Mouse (Mus musculus) intestine, embryonic 15.5 days (tissue): ENCODE measurements at regions not wholly inside any gene's neighbourhood (a gene's known extent, or its start where the extent isn't known, plus 50 kb on each side); places are given as distances from the start of the nearest gene placed in this dataset.
A peak's percentile ranks its signal among the peaks of the same experiment; 100 is the strongest.

Source experiments
- ATAC-seq: fragments of 200-750 bp; cut with Nextera tagmentation; 2 replicates; pipeline ENCODE4 v1.8.0; 2017; ENCODE audit warnings: moderate TSS enrichment, moderate library complexity
- H3K27ac ChIP-seq: fragments of 300-500 bp; sonication (generic); 2 replicates; pipeline ENCODE4 v1.5.1; 2015; ENCODE audit warnings: mild to moderate bottlenecking, inconsistent platforms
- H3K27me3 ChIP-seq: fragments of 300-500 bp; sonication (generic); replicated peaks from 2 replicates; pipeline ENCODE4 v1.6.1; 2015; ENCODE audit warnings: inconsistent platforms
- H3K36me3 ChIP-seq: fragments of 300-500 bp; sonication (generic); 2 replicates; pipeline ENCODE4 v1.6.1; 2015; ENCODE audit warnings: inconsistent platforms
- H3K4me1 ChIP-seq: fragments of 300-500 bp; sonication (generic); replicated peaks from 2 replicates; pipeline ENCODE4 v1.6.1; 2015; ENCODE audit warnings: inconsistent platforms
- H3K4me2 ChIP-seq: fragments of 300-500 bp; sonication (generic); replicated peaks from 2 replicates; pipeline ENCODE4 v1.6.1; 2015; ENCODE audit warnings: mild to moderate bottlenecking, inconsistent platforms
- H3K4me3 ChIP-seq: fragments of 300-500 bp; sonication (generic); replicated peaks from 2 replicates; pipeline ENCODE4 v1.5.1; 2015; ENCODE audit warnings: inconsistent platforms
- H3K9ac ChIP-seq: fragments of 300-500 bp; sonication (generic); 2 replicates; pipeline ENCODE4 v1.6.1; 2015; ENCODE audit warnings: inconsistent platforms
- H3K9me3 ChIP-seq: fragments of 300-500 bp; sonication (generic); 2 replicates; pipeline ENCODE4 v1.6.1; 2016; ENCODE audit warnings: inconsistent platforms
- WGBS: fragments of 180-500 bp; shearing (Covaris S2); methylation state at CpG from one replicate; pipeline ENCODE4 v1.1.7; 2015; 5-methylcytosine and 5-hydroxymethylcytosine counted together

DNA sequence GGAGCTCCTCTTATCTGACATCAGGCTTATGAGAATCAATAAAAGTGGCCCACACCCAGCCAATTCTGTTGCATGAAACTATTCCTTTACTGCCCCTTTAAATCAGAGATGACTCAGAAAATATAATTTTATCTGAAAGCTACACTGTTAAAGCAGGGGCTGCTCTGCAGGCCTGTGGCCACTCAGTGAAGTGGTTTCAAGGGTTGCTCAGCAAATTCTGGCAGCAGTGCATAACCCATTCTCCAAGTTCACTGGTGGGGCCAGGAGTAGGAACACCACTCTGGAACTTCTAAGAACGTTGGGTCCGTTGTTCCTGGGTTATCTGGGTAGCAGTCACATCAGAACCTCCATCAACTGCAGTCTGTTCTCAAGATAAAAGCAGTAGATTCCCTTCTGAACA is 236.2 kb downstream of the Fam84b start:
- 0 out of 2 replicates have a peak, but pooled peaks have one; percentile 23 for ATAC-seq
- H3K27me3 ChIP-seq = no peaks in the 10 kb centered on the region
- no peak overlapping the region for H3K27ac ChIP-seq
- H3K4me1 ChIP-seq = no peaks in the 10 kb centered on the region
- H3K4me3 ChIP-seq = no peak overlapping the region
- H3K36me3 ChIP-seq = no peaks in the 10 kb centered on the region
- WGBS = 41% methylated on average over 2 of the region's 2 CpGs
- H3K9me3 ChIP-seq = no peaks in the 10 kb centered on the region
- H3K9ac ChIP-seq = no peak overlapping the region
- H3K4me2 ChIP-seq = no peak overlapping the region

DNA sequence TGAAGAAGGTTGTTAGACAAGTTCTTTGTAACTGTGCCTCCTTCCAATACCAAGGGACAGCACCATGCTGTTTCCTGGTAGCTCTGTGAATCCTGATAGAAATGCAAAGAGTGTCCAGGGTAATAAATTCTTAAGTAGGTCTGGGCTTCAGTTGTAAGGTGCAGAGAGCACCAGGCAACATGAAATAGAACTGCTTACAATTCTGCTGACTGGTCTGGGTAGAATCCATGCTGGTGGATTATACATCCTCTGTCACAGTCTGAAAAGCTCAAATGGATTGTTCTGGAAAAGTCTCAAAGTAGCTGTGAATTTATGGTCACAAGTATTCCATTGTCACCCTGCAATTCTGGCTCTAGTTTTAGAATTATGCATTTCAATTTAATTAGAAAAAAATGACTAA is 251.7 kb downstream of the Fam84b start:
- Histone ChIP-seq H3K9me3 (no peaks in the 10 kb centered on the region), H3K4me1 (no peaks in the 10 kb centered on the region), H3K27me3 (no peaks in the 10 kb centered on the region), H3K9ac (no peak overlapping the region), H3K27ac (no peak overlapping the region), H3K4me3 (no peak overlapping the region), H3K4me2 (no peak overlapping the region), H3K36me3 (no peaks in the 10 kb centered on the region)
- ATAC-seq = no peak

DNA sequence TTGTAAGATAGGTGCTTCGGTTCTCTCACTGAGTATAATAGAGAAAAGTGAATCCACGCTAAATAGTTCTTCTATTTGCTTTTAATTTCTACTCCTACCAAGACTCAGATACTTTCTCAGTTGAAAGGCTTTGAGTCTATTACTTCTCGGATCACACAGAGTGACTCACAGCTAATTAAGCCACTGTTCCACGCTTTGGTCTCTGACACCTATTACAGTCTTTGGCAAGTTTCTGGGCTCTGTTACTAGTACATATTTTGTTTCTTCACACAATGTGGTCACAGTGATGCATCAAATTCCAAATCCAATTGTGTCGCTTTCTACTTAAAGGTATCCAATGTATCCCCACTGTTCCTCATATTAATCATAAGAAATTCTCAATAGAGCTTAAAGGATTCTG is 276.5 kb downstream of the Fam84b start:
- H3K4me2 ChIP-seq = no peak overlapping the region
- WGBS = 93% methylated on average over 5 of the region's 5 CpGs
- H3K4me1 ChIP-seq = no peaks in the 10 kb centered on the region
- ATAC-seq = no peak
- H3K27me3 ChIP-seq = no peaks in the 10 kb centered on the region
- no peak overlapping the region for H3K27ac ChIP-seq
- no peaks in the 10 kb centered on the region for H3K36me3 ChIP-seq
- no peak overlapping the region for H3K9ac ChIP-seq
- H3K9me3 ChIP-seq = no peaks in the 10 kb centered on the region
- no peak overlapping the region for H3K4me3 ChIP-seq

DNA sequence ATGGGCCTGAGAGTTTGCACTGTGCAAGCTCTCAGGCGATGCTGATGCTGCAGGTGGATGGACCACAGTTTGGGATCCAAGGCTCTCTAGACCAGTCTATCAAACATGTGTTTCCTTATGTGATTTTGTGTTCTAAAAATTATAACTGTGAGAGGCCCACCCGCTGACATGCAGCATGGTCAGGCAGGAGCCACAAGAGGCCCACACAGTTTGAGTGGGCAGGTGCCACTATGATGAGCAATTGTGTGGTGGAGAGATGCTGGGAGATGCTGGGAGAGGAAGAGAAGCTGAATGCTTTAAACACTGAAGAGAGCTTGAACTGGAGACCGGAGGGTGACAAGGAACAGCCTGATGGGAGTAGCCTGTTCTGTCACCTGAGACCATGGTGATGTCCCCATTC is 287.3 kb downstream of the Fam84b start:
- no peak for ATAC-seq
- H3K4me3 ChIP-seq = no peak overlapping the region
- H3K27me3 ChIP-seq = no peaks in the 10 kb centered on the region
- no peak overlapping the region for H3K4me2 ChIP-seq
- no peaks in the 10 kb centered on the region for H3K9me3 ChIP-seq
- H3K36me3 ChIP-seq = no peaks in the 10 kb centered on the region
- WGBS = 86% methylated on average over 3 of the region's 3 CpGs
- no peaks in the 10 kb centered on the region for H3K4me1 ChIP-seq
- no peak overlapping the region for H3K27ac ChIP-seq
- no peak overlapping the region for H3K9ac ChIP-seq

DNA sequence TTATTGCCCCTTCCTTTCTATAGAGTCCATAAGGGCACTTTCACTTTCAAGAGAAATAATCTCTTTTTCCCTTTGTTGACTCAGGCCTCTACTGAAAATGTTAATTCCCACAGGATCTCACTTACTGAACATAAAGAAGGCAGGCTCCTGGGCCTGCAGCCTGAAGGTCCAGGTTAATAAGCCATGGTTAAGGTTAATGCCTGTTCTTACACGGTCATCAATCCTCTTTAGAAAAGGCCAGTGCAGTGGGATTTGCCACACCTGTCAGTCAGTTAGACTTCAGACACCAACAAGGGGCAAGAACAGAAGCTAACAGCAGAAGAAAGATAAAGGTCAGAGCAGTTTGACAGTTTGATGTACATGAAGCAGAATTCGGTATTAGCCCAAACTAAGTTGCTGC is 288.6 kb downstream of the Fam84b start:
- WGBS = 57% methylated on average over 2 of the region's 2 CpGs
- H3K9ac ChIP-seq = no peak overlapping the region
- no peaks in the 10 kb centered on the region for H3K9me3 ChIP-seq
- no peak overlapping the region for H3K4me2 ChIP-seq
- H3K4me1 ChIP-seq = no peaks in the 10 kb centered on the region
- H3K4me3 ChIP-seq = no peak overlapping the region
- H3K36me3 ChIP-seq = no peaks in the 10 kb centered on the region
- H3K27ac ChIP-seq = no peak overlapping the region
- no peak for ATAC-seq
- no peaks in the 10 kb centered on the region for H3K27me3 ChIP-seq

DNA sequence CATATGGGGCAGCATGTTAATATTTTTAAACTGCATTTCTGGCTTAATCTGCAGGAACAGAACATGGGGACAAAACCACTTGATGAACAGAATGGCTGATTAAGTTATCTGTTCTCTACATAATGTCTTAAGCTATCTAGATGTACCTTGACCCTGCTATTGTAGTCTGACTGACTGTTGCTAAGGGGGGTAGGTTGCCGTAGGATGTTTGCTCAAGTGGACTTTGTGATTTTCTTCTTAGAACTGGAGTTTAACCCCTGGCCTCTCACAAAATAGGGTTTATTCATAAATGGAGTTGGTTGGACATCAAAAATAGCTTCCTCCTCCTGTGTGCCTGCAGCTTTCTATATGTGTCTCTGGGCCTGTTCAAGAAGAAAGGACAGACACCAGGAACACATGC is 292.9 kb downstream of the Fam84b start:
- Histone ChIP-seq H3K9ac (no peak overlapping the region), H3K4me3 (no peak overlapping the region), H3K36me3 (no peaks in the 10 kb centered on the region), H3K4me1 (no peaks in the 10 kb centered on the region), H3K27ac (no peak overlapping the region), H3K27me3 (no peaks in the 10 kb centered on the region), H3K9me3 (no peaks in the 10 kb centered on the region), H3K4me2 (no peak overlapping the region)
- 50% methylated on average over 1 of the region's 1 CpGs for WGBS
- ATAC-seq = peak; percentile 89

DNA sequence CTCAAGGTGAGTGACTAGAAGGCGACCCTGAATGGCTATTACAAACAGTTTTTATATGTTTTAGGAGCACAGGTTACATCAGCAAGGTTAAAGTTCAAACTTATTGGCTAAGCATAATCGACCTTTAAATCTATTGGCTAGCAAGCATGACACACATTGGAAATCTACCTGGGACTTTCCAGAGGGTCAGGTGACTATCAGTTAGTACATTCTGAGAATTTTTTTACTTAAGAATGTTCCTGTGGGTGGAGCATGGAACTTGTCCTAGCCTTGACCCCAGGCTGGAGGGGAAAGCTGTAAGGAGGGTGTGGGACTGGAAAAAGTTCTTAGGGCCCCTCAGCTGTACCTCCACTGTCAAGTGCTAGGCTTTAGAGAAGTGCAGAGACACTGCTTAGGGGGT is 297.9 kb downstream of the Fam84b start:
- Histone ChIP-seq H3K4me2 (no peak overlapping the region), H3K27me3 (no peaks in the 10 kb centered on the region), H3K4me3 (no peak overlapping the region), H3K4me1 (no peaks in the 10 kb centered on the region), H3K27ac (no peak overlapping the region), H3K36me3 (no peaks in the 10 kb centered on the region), H3K9ac (no peak overlapping the region), H3K9me3 (no peaks in the 10 kb centered on the region)
- ATAC-seq = no peak
- 87% methylated on average over 2 of the region's 2 CpGs for WGBS

DNA sequence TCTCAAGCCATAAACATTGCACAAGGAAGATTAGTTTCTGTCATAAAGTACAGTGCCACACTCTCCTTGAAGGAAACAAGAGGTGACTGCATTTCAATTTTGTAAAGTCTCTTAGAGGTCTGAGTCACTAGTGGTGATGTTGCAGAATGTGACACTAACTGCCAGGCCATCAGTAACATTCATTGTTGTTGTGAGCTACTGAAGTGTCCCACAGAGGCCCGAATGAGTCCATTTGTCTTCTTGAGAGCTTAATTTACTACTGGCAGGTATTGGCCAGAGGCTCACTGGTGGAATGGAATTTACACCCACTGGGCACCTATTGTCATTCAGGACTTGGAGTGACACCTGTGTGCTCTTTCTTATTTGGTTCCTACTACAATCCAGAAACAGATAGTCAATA is 299.0 kb downstream of the Fam84b start:
- Histone ChIP-seq H3K9me3 (no peaks in the 10 kb centered on the region), H3K27me3 (no peaks in the 10 kb centered on the region), H3K9ac (no peak overlapping the region), H3K36me3 (no peaks in the 10 kb centered on the region), H3K4me3 (no peak overlapping the region), H3K27ac (no peak overlapping the region), H3K4me1 (no peaks in the 10 kb centered on the region), H3K4me2 (no peak overlapping the region)
- ATAC-seq = no peak
- 38% methylated on average over 1 of the region's 1 CpGs for WGBS

DNA sequence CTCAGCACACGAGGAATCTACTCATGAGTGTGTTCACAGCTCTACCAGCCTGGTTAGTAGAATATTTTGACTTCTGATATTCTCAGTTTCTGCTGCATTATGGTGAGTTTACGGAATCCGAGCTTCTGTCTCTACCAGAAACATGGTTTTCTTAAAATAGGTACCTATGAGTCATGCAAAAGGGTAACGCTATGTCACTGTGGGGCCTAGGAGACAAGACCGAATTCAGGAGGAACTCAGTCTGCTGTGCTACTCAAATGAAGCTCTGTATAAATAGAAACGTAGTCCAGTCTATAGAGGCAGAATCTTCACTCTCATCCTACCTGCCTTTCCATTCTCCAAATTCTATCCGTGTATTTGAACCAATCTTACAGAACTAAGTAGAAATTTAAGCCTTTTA is 305.5 kb downstream of the Fam84b start:
- H3K36me3 ChIP-seq = no peaks in the 10 kb centered on the region
- H3K4me2 ChIP-seq = no peak overlapping the region
- H3K4me1 ChIP-seq = no peaks in the 10 kb centered on the region
- H3K27me3 ChIP-seq = no peaks in the 10 kb centered on the region
- WGBS = 85% methylated on average over 7 of the region's 7 CpGs
- H3K9me3 ChIP-seq = no peaks in the 10 kb centered on the region
- ATAC-seq = no peak
- H3K4me3 ChIP-seq = no peak overlapping the region
- no peak overlapping the region for H3K9ac ChIP-seq
- no peak overlapping the region for H3K27ac ChIP-seq

DNA sequence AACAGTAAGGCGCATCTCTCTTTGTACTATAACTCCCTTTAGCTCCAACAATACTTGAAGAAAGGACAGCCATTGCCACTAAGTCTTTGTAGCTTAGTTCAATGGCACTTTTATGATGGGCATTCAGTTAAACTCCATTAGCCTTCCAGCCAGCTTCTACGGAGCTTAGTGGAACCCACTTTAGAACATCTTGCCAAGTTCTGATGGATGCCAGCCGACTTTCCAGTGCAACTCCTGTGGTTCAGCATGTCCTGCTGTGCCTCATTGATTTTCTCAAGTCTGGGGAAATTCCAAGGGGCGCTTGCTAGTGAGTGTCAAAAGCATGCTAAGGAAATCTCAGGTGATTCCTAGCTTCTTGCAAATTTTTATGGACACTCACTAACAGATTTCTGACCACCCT is 316.4 kb downstream of the Fam84b start:
- H3K9ac ChIP-seq = no peak overlapping the region
- no peaks in the 10 kb centered on the region for H3K27me3 ChIP-seq
- H3K4me2 ChIP-seq = no peak overlapping the region
- no peaks in the 10 kb centered on the region for H3K36me3 ChIP-seq
- WGBS = 79% methylated on average over 4 of the region's 4 CpGs
- no peaks in the 10 kb centered on the region for H3K9me3 ChIP-seq
- ATAC-seq = no peak
- no peak overlapping the region for H3K27ac ChIP-seq
- H3K4me1 ChIP-seq = no peaks in the 10 kb centered on the region
- no peak overlapping the region for H3K4me3 ChIP-seq

DNA sequence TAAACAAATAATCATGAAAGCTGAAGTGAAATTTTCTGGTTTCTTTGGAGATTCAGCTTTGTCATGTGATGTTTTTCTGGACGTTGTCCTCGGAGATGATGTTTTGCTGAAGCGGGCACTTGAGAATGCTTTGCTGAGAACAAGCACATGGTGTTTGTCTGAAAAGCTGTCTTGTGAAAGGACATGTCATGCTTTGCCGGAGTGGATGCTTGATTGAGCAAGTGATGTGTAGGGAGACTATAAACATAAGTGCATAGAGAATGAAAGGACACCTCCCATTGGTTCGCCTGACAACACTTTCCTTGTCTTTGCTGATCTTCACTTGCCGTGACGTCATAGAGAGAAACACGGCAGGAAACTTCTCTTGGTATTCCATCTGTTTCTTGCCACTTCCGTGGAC is 318.9 kb downstream of the Fam84b start:
- no peaks in the 10 kb centered on the region for H3K27me3 ChIP-seq
- no peaks in the 10 kb centered on the region for H3K36me3 ChIP-seq
- H3K4me2 ChIP-seq = no peak overlapping the region
- H3K4me1 ChIP-seq = no peaks in the 10 kb centered on the region
- H3K9ac ChIP-seq = no peak overlapping the region
- no peak for ATAC-seq
- WGBS = 75% methylated on average over 9 of the region's 9 CpGs
- H3K9me3 ChIP-seq = no peaks in the 10 kb centered on the region
- H3K27ac ChIP-seq = no peak overlapping the region
- H3K4me3 ChIP-seq = no peak overlapping the region

DNA sequence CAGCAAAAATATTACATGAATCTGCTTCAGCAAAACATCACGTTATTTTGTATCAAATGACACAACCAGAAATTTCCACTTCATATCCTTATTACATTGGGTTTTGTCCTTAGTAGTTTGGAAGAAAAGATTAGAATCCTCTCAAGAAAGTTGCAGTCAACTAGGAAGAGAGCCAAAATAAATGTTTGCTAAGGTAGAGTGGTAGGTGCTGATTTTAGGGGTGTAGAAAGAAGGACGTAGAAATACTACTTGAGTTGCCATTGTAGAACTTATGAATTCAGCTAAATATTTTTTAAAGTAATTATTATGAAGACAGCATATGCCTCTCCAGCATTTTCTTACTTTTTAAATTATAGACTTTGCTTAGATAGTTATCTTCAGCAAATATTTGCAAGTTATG is 336.8 kb downstream of the Fam84b start:
- no peak overlapping the region for H3K27ac ChIP-seq
- WGBS = 82% methylated on average over 2 of the region's 2 CpGs
- no peak overlapping the region for H3K9ac ChIP-seq
- H3K27me3 ChIP-seq = no peaks in the 10 kb centered on the region
- H3K4me2 ChIP-seq = no peak overlapping the region
- ATAC-seq = no peak
- no peaks in the 10 kb centered on the region for H3K4me1 ChIP-seq
- H3K4me3 ChIP-seq = no peak overlapping the region
- no peaks in the 10 kb centered on the region for H3K9me3 ChIP-seq
- no peaks in the 10 kb centered on the region for H3K36me3 ChIP-seq

DNA sequence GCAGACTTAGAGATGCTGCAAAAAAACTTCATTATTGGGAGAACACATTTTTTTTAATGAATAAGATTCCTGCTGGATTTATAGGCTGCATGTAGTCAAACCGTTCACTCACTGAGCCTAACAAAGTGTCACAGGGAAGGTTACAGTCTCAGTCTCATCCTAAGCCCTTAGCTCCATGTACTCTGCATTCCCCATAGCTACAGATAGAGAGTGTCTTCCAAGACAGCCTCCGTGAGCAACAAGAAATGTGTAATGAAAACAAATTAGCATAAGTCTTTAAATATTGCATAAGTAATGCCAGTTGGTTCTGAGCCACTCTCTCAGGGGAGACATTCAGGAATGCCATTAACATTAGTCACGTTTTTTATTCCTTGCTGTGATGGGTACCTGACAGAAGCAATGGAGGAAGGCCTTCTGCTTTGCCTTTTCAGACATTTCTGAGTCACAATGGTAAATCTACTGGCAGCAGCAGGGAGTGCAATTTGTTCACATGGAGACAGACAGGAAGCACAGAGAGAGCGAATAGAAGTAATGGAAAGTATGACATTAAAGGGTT is 376.7 kb downstream of the Fam84b start:
- Histone ChIP-seq H3K4me3 (no peak overlapping the region), H3K27ac (no peak overlapping the region), H3K27me3 (no peaks in the 10 kb centered on the region), H3K4me1 (no peaks in the 10 kb centered on the region), H3K9ac (no peak overlapping the region), H3K36me3 (no peaks in the 10 kb centered on the region), H3K9me3 (no peaks in the 10 kb centered on the region), H3K4me2 (no peak overlapping the region)
- ATAC-seq = no peak
- 75% methylated on average over 4 of the region's 4 CpGs for WGBS

DNA sequence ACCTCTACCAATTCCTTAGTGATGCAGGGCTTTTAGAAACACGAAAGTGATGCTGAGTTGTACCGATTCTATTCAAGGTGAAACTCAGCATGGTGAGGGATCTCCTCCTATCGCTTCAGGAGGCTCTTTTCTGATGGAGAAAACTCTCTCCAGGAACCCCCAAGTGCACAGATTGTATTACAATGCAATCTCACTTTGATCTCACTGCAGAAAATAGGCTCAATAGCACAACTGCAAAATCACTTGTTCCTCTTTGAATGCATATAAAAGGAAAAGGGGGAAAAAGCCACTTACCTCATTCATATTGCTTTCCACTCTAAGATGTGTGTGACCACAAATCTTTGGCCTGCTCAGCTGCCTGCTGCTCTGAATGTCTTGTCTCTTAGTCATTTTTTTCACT is 378.5 kb downstream of the Fam84b start:
- no peaks in the 10 kb centered on the region for H3K36me3 ChIP-seq
- H3K9ac ChIP-seq = no peak overlapping the region
- no peaks in the 10 kb centered on the region for H3K4me1 ChIP-seq
- H3K27ac ChIP-seq = no peak overlapping the region
- no peaks in the 10 kb centered on the region for H3K27me3 ChIP-seq
- no peak overlapping the region for H3K4me2 ChIP-seq
- WGBS = 61% methylated on average over 3 of the region's 3 CpGs
- no peak for ATAC-seq
- H3K9me3 ChIP-seq = no peaks in the 10 kb centered on the region
- H3K4me3 ChIP-seq = no peak overlapping the region
